Mouse (Mus musculus) spleen, adult 18-20 months (tissue): ENCODE data around the gene Mfap4.
A peak's percentile ranks its signal among the peaks of the same experiment; 100 is the strongest.

Experiments used
- DNase-seq, 2 experiments: peaks; one replicate each; pipeline ENCODE4 v3.0.0; 2022; ENCODE audit warnings: mixed read lengths in 2 of 2

The Mfap4 gene

GRCm38 (mm10) chr11:61484613-61485540 is at the start of gene Mfap4:
Gene Mfap4 (plus strand): TSS chr11:61485431.
- DNase-seq, result no peak

GRCm38 (mm10) chr11:61436298-61436697 is 48.9 kb upstream of the Mfap4 start:
- no peak for DNase-seq

- DNase-seq, result no peak
These were observed 46.1 kb upstream of the Mfap4 start for GRCm38 (mm10) chr11:61439170-61439569.

- DNase-seq, result no peak
These were observed 44.8 kb upstream of the Mfap4 start for GRCm38 (mm10) chr11:61440416-61440815.

GRCm38 (mm10) chr11:61441670-61442069 is 43.6 kb upstream of the Mfap4 start:
- DNase-seq, result no peak

- DNase-seq, result no peak
These were observed 41.4 kb upstream of the Mfap4 start for GRCm38 (mm10) chr11:61443807-61444206.

- no peak for DNase-seq
These were observed 37.9 kb upstream of the Mfap4 start for GRCm38 (mm10) chr11:61447296-61447695.

GRCm38 (mm10) chr11:61448041-61448440 is 37.2 kb upstream of the Mfap4 start:
- no peak for DNase-seq

GRCm38 (mm10) chr11:61448599-61449225 is 36.5 kb upstream of the Mfap4 start:
- DNase-seq, result no peak

GRCm38 (mm10) chr11:61449499-61450292 is 35.5 kb upstream of the Mfap4 start:
- DNase-seq, result peak in 1 of 2 experiments; percentile 9

GRCm38 (mm10) chr11:61464071-61464470 is 21.2 kb upstream of the Mfap4 start:
- DNase-seq, result no peak

- no peak for DNase-seq
These were observed 19.8 kb upstream of the Mfap4 start for GRCm38 (mm10) chr11:61465422-61465821.

GRCm38 (mm10) chr11:61468534-61468933 is 16.7 kb upstream of the Mfap4 start:
- DNase-seq, result no peak

GRCm38 (mm10) chr11:61469317-61469917 is 15.8 kb upstream of the Mfap4 start:
- DNase-seq, result no peak

GRCm38 (mm10) chr11:61470880-61471279 is 14.4 kb upstream of the Mfap4 start:
- no peak for DNase-seq

- no peak for DNase-seq
These were observed 11.6 kb upstream of the Mfap4 start for GRCm38 (mm10) chr11:61473630-61474029.

- DNase-seq, result no peak
These were observed 8.3 kb upstream of the Mfap4 start for GRCm38 (mm10) chr11:61476786-61477382.

GRCm38 (mm10) chr11:61477566-61478508 is 7.4 kb upstream of the Mfap4 start:
- no peak for DNase-seq

- DNase-seq, result no peak
These were observed 6.4 kb upstream of the Mfap4 start for GRCm38 (mm10) chr11:61478788-61479187.

- DNase-seq, result no peak
These were observed 3.8 kb upstream of the Mfap4 start for GRCm38 (mm10) chr11:61481239-61482090.
